Mouse (Mus musculus) G1E (cell line): ENCODE measurements around the gene Vps26b.

ENCODE experiments used
- CTCF ChIP-seq: IDR thresholded peaks from 2 replicates; pipeline ENCODE4 v1.5.1; 2012; ENCODE audit warnings: low read depth, low read length, inconsistent platforms, mixed read lengths
- GATA1 ChIP-seq: IDR thresholded peaks from 2 replicates; pipeline ENCODE4 v1.6.1; 2012; ENCODE audit warnings: borderline replicate concordance, low read length, inconsistent platforms, mixed read lengths
- TAL1 ChIP-seq: conservative IDR thresholded peaks from 2 replicates; pipeline ENCODE4 v1.6.1; 2012; ENCODE audit warnings: low read depth, low read length, inconsistent platforms, mixed read lengths

DNA sequence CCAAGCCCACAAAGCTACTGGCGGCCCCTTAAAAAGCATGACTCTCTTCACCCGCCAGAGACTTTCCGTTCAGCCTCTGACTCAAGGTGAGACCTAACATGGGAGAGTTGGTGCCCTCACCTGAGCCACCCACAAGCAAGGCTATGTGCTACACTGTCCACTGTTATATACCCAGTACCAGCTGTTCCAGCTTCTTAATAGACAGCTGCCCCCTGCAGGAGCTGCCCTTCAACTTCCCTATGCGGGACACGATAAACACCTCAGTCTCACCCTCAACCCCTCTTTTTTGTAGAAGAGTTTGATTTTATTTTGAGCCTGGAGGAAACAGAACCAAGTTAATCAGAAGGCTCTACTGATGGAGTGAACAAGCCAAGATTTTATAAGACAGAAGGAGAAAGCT is 23.0 kb downstream of the Vps26b start:
- TF ChIP-seq CTCF (no peak), TAL1 (no peak), GATA1 (no peak)
